Mouse (Mus musculus) forebrain, embryonic 11.5 days (tissue): ENCODE data around the gene Dach1. TPM values are rescaled to one million over a fixed set of nuclear protein-coding genes. Genes with fewer than 3 reads are reported as not detected.

ENCODE experiments used
- ATAC-seq: fragments of 200-750 bp; cut with Nextera tagmentation; replicated peaks from 2 replicates; pipeline ENCODE4 v1.8.0; 2017; ENCODE audit warnings: moderate TSS enrichment; ENCODE audit not compliant: low FRiP score
- DNase-seq: peaks from one replicate; pipeline ENCODE4 v3.0.0-alpha.2; 2017; ENCODE audit warnings: low spot score
- H3K27ac ChIP-seq: fragments of 300-500 bp; sonication (generic); 2 replicates; pipeline ENCODE4 v1.5.1; 2014; ENCODE audit warnings: low read depth, low read length
- H3K27me3 ChIP-seq: fragments of 300-500 bp; sonication (generic); 2 replicates; pipeline ENCODE4 v1.6.1; 2014; ENCODE audit warnings: mild to moderate bottlenecking, low read length, mixed read lengths; ENCODE audit not compliant: control insufficient read depth, insufficient read depth
- H3K36me3 ChIP-seq: fragments of 300-500 bp; sonication (generic); 2 replicates; pipeline ENCODE4 v1.6.1; 2014; ENCODE audit warnings: mild to moderate bottlenecking, low read length, moderate library complexity, mixed read lengths; ENCODE audit not compliant: control insufficient read depth, insufficient read depth
- H3K4me1 ChIP-seq: fragments of 300-500 bp; sonication (generic); replicated peaks from 2 replicates; pipeline ENCODE4 v1.6.1; 2014; ENCODE audit warnings: low read length, mixed read lengths; ENCODE audit not compliant: control insufficient read depth, insufficient read depth
- H3K4me2 ChIP-seq: fragments of 300-500 bp; sonication (generic); 2 replicates; pipeline ENCODE4 v1.6.1; 2014; ENCODE audit warnings: low read depth, mild to moderate bottlenecking, low read length, moderate library complexity, mixed read lengths; ENCODE audit not compliant: severe bottlenecking
- H3K4me3 ChIP-seq: fragments of 300-500 bp; sonication (generic); 2 replicates; pipeline ENCODE4 v1.5.1; 2014; ENCODE audit warnings: low read depth, low read length
- H3K9ac ChIP-seq: fragments of 300-500 bp; sonication (generic); 2 replicates; pipeline ENCODE4 v1.6.1; 2014; ENCODE audit warnings: low read length
- H3K9me3 ChIP-seq: fragments of 300-500 bp; sonication (generic); 2 replicates; pipeline ENCODE4 v1.6.1; 2016; ENCODE audit warnings: low read length, mixed read lengths; ENCODE audit not compliant: control insufficient read depth
- WGBS: fragments of 180-500 bp; shearing (Covaris S2); extraction: QIAGEN DNeasy Blood & Tissue Kit; methylation state at CpG from one replicate; pipeline ENCODE4 v1.1.7; 2014; 5-methylcytosine and 5-hydroxymethylcytosine counted together
- polyA plus RNA-seq: library from polyadenylated mRNA; unstranded; fragments of >200 nt; fragmentation: Nextera tagmentation; extraction: Ambion mirVana; gene quantifications from 2 replicates; pipeline ENCODE4 v1.2.1, GENCODE M21; 2014

The Dach1 gene
- polyA plus RNA-seq, 1 experiment from 2014 or later = 25.3 TPM

GRCm38 (mm10) chr14:97743252-97743651 is 426.3 kb downstream of the Dach1 start:
- no peaks in the 10 kb centered on the region for H3K27me3 ChIP-seq
- no peak overlapping the region for H3K4me2 ChIP-seq
- 91% methylated on average over 2 of the region's 2 CpGs for WGBS
- H3K4me3 ChIP-seq = no peak overlapping the region
- H3K9ac ChIP-seq = no peak overlapping the region
- no peaks in the 10 kb centered on the region for H3K36me3 ChIP-seq
- no peaks in the 10 kb centered on the region for H3K4me1 ChIP-seq
- DNase-seq (no peak), ATAC-seq (no peak)
- H3K27ac ChIP-seq = no peak overlapping the region
- no peaks in the 10 kb centered on the region for H3K9me3 ChIP-seq

- Histone ChIP-seq H3K27me3 (no peaks in the 10 kb centered on the region), H3K4me1 (no peaks in the 10 kb centered on the region), H3K27ac (no peak overlapping the region), H3K9me3 (no peaks in the 10 kb centered on the region), H3K36me3 (no peaks in the 10 kb centered on the region), H3K9ac (no peak overlapping the region), H3K4me3 (no peak overlapping the region), H3K4me2 (no peak overlapping the region)
- 70% methylated on average over 4 of the region's 4 CpGs for WGBS
- DNase-seq (no peak), ATAC-seq (no peak)
Measured at GRCm38 (mm10) chr14:97742785-97743184, 426.8 kb downstream of the Dach1 start.
